Mouse (Mus musculus) cerebellum, adult 11-12 months (tissue): Measurements from ENCODE around the gene Itgal.
A peak's percentile ranks its signal among the peaks of the same experiment; 100 is the strongest.
"Not testable (repeated sequence)": the region's sequence is repeated elsewhere in the genome, so short reads cannot be mapped to it uniquely, and the experiment has no call there.

ENCODE experiments used
- DNase-seq: peaks from one replicate; pipeline ENCODE4 v3.0.0; 2022

The Itgal gene

DNA sequence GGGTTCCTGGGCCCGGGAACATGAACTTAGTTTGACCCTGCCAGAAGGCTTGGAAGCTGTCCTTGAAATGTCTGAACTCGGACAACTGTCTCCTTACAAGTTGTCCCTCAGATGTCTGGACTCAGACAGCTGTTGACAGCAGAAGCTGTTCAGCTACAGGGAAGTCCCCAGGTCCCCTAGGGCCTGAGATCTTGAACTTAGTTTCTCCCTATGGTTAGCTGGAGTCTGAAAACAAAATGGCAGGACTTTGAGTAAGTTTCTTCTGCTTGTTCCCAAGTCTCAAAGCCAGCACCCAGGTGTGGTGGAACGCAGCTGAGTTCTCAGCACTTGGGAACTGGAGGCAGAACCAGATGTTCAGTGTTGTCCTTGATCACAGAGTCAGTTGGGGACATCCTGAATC is 16.0 kb upstream of the Itgal start:
- no peak for DNase-seq

DNA sequence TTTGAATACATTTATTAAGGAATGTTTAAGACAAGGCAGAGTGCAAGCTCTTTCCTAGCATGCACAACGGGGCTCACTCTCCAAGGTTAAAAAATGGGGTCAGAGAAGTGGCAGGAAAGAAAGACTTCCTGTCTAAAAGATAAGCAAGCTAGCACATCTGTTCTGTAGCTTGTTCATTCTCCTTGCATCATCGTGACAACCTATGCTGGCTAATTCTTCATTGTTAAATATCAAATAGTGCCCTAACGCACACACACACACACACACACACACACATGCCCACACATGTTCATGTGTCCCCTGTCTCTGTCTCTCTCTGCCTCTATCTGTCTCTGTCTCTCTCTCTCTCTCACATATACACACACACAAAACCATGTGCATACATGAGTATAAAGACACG is 14.9 kb upstream of the Itgal start:
- no peak for DNase-seq

DNA sequence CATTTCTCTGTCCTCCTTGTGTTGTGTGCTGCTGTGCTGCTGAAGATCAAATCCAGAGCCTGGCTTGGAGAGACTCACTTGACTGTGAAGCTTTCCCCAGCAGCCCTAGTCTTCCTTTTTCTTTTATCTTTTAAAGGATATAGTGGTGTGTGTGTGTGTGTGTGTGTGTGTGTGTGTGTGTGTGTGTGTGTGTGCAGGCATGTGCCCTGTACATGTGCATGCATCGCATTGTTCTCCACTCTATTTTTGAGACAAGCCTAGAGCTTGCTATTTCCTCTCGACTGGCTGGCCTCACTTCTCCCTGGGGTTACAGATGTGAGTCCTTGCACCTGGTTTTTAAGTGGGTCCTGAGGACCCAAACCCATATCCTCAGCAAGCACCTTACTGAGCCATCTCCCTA is 13.9 kb upstream of the Itgal start:
- DNase-seq: no peak

DNA sequence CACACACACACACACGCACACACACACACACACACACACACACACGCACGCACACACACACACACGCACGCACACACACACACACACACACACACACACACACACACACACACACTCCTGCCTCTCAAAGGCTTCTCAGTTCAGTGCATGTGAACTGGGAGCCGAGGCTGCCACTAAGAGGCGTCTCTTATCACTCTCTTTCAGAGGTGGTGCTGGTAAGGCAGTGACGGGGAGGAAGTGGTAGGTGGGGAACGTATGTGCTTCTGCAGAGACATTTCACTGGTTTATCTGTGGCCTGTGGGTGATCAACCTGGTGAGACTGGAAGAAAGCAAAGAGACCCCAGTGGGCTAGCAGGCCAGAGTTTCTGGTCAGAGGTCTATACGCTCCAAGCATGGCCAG is 10.9 kb upstream of the Itgal start:
- DNase-seq: no peak

DNA sequence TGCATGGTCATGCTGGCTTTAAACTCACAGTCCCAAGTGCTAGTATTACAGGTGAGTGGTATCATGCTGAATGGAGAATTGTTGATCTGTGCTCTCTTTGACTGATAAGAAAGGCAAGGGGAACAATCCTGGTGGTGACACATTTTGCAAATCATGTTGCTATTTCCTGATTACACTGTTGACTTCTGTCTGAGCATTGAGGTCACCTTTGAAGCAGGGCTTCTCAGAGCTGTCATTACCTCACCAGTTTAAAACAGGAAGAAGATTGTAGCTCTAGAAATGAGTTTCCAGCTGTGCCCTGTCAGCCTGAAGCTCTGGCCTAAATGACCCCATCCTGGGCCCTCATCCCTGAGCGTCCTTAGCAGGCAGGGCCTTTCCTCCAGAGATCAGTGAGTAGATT is 8.1 kb upstream of the Itgal start:
- DNase-seq: no peak

DNA sequence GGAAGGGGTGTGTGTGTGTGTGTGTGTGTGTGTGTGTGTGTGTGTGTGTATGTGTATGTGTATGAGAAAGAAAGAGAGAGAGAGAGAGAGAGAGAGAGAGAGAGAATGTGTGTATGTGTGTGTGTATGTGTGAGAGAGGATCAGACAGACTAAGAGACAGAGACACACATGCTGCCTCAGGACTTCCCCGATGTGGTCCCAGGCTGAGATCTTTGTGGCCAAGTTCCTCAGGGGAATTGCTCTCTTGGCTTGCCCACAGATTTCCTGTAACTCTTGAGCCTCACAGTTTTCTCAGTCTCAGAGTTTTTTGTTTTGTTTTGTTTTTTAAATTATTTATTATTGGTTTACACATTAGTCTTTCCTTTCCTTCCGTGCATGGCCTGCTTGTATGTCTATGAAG is 6.8 kb upstream of the Itgal start:
- no peak for DNase-seq

DNA sequence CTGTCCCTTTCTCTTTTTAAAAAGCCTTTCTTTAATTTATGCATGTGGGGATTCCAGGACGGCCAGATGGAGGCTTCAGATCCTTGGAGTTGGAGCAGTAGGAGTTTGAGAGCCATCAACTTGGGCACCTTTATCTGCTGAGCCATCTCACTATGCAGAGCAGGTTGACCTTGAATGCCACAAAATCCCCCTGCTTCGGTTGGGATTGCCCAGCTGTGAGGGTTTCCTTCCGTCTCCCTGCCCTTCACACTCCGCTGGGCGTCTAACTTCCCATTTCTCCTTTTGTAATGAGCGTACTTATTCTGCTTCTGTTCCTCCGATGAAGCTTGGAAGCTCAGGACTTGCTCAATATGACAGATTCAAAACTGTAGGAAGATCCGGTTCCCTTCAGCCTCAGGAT is 5.9 kb upstream of the Itgal start:
- no peak for DNase-seq

DNA sequence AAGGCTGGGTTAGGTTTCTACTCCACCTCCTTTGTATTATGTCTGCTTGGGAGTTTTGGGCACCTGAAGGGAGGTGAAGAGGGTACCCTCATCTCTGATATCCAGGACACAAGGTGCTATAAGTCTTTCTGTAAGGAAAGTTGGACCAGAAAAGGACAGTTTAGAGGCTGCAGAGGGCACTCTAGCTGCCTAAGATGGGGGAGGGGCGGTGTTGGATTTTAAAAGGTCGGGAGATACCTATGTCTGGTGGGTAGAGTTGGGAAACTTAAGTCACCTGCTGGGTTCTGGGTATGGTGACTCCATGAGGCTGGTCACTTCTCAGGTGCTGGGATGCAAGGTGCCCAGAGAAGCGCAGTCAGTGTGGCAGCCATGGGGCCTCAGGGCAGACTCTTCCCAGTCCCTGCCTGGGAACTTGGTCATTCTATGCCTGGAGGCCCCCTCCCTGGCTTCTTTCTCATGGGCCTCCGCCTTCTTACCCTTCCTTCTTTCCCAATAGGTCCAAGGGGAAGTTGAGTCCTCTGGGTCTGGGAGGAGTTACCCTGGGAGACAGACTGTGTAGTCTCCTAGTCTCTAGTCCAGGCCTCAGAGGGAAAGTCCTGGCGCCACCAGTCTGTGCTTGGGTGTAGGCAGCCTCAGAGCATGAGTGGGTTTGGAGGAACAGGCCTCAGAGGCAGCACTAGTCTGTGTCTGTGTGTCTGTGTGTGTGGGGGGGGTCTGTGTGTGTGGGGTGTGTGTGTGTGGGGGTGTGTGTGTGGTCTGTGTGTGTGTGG is 911 bp downstream of the Itgal start:
- DNase-seq: no peak

DNA sequence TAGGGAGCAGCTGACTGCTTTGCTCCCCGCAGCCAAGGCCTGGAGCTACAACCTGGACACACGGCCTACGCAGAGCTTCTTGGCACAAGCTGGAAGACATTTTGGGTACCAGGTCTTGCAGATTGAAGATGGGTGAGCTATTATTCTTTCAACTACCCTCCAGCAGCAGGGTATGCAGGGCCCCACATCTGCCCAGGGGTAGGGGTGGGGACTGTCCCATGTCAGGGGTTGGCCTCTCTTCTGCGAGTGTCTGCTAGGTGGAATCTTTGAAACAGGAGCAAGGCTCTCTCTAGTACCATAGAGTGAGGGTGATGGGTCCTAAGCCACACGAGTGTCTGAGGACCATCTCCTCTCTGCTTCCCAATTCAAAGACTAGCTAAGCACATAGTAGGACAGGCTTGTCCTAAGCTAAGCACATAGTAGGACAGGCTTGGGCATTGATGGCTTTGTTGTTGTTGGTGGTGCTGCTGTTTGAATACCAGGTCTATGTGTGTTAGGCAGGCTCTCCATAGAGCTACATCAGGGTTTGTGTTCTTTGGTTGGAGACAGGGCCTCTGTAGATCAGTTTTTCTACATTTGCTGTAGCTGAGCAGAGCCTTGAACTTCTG is 1.6 kb downstream of the Itgal start:
- no peak for DNase-seq

DNA sequence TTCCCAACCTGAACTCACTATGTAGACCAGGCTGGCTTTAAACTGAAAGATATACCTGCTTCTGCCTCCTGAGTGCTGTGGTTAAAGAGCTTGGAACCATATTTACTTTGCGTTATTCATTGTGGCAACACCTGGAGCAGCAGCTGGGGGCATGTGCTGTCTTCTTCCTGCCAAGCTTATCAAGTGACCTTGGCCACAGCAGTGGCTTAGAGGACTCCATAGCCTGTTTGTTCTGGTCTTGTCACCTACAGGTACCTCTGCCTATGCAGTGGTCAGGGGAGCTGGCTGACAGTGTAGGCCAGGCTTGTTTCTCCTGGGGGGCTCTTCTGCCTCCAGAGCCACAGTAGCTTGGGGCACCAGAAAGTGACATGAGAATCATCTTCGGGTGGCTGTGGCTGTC is 12.4 kb downstream of the Itgal start:
- no peak for DNase-seq

DNA sequence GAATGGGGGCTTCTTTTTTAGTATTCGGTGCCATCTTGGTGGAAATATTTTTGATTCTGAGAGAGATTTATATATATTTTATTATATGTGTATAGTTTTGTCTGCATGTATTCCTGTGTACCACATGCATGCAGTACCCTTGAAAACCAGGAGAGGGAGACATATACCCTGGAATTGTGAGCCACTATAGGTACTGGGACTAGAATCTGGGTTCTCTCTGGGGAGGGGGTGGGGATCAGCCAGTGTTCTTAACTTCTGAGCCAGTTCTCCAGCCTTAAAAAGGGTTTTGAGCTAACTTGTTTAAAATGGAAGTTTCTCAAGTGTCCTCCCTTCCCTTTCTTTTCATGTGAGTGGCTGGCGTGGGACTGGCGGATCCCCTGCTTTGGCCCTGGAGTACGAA is 12.8 kb downstream of the Itgal start:
- peak; percentile 29 for DNase-seq

DNA sequence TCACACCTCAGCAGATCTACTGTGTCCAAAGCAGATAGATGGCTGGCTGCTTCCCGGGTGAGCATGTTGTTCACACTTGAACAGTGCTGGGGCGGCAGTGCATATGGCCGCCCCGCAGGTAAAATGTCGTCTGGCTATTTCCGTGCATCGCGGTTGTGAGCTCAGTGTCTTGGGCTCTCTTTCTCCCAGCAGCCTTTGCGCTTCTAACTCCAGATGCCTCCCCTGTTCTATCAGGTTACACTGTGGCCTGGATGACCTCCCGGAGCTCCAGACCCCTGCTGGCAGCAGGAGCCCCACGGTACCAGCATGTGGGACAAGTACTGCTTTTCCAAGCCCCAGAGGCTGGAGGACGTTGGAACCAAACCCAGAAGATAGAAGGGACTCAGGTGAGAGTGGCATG is 13.9 kb downstream of the Itgal start:
- no peak for DNase-seq

DNA sequence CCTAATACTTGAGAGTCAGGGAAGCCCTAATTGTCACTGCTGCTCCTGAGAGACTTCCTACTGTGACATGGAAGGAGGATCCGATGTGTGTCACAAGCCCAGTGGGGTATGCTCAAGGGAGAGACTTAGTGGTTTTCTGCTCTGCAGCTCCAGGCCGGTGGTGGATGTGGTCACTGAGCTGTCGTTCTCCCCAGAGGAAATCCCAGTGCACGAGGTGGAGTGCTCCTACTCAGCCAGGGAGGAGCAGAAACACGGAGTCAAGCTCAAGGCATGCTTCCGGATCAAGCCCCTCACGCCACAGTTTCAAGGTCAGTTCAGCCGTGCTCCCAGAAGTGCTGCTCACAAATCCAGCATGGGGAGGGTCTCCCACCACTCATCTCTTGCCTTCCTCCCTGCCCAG is 17.9 kb downstream of the Itgal start:
- no peak for DNase-seq

DNA sequence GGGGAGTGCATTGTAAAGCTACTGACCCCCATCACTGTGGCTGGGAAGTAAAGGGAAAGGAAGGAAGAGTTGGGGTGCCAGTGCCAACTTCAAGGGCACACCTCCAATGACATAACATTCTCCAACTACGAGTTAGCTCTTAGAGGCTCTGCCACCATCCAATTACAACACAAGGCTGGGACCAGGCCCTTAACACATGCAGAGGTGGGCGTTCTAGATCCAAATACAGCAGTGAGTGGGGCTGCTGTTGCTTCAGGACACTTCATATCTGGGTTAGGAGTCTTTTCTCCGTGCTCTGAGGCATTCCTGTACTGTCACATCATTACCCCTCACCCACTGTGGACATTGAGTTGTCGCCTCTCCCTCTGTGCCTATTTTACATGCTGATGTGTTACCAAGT is 25.0 kb downstream of the Itgal start:
- no peak for DNase-seq

DNA sequence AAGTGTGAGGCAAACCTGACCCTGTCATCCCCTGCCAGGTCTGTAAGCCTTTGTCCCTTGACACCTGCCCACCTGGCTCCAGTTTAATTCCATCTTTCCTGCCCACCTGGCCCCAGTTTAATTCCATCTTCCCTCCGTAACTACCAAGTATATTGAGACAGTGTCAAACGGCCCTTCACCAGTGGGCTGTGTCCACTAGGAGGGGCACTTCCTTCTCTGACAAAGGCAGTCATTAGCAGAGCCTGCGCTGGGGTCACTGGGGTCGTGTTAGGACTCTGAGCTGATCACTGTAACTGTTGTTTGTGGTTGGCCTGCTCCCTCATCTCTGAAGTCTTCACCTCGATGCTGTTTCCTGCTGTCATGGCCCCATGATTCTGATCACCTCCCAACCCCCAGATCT is 26.0 kb downstream of the Itgal start:
- DNase-seq: no peak

DNA sequence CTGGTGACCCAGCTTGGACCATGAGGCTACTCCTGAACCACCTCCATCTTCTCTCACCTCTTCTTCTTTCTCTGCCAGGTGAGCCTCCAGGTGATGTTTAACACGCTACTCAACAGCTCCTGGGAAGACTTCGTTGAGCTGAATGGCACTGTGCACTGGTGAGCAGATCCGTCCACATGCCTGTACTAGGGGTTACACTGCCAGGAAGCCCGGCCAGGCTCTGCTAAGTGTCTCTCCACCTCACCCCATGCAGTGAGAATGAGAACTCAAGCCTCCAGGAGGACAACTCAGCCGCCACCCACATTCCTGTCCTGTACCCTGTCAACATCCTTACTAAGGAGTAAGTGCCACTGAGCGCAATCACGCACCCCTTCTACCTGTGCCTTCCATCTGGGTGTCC is 28.9 kb downstream of the Itgal start:
- DNase-seq: no peak

DNA sequence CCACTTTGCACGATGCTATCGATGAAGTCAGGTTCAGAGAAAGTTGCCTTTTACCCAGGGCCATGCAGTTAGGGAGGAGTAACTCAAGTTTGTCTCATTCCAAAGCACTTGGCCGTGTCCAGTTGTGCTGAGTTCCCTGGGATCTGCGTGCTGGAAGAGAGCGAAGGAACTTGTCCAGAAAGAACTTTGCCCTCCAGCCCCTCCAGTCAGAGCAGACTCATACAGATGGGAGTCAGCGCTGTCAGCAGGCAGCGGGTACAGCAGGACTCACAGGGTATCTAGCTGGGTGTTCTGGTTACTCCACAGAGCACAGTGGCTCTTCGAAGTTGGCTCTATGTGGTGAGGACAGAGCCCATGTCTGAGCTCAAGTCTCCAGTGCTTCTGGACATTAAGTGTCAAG is 29.5 kb downstream of the Itgal start:
- no peak for DNase-seq

DNA sequence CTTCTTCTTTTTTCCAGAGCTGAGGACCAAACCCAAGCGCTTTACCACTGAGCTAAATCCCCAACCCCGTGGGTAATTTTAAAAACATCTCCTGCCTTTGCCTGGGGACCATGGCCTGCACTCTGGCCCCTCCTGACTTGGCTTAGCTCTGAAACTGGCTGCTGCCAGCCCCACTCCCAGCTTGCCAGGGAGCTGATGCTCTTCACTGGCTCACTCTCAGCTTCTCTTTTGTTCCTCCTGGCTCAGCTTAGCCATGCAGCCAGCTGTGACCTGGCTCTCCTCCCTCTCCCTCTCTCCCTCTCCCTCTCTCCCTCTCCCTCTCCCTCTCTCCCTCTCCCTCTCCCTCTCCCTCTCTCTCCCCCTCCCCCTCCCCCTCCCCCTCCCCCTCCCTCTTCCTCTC is 30.6 kb downstream of the Itgal start:
- peak; percentile 36 for DNase-seq

DNA sequence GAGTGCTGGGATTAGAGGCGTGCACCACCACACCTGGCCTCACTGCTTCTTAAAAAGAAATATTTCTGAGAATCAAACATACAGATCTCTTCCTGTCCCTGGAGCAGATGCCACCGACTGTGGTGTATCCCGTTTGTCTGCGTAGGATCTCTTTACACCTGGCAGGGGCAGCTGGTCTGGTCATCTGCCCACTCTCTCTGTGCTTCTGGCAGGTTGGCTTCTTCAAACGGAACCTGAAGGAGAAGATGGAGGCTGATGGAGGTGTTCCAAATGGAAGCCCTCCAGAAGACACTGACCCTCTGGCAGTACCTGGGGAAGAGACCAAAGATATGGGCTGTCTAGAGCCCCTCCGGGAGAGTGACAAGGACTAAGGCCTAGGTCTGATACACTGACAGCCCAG is 37.2 kb downstream of the Itgal start:
- no peak for DNase-seq

DNA sequence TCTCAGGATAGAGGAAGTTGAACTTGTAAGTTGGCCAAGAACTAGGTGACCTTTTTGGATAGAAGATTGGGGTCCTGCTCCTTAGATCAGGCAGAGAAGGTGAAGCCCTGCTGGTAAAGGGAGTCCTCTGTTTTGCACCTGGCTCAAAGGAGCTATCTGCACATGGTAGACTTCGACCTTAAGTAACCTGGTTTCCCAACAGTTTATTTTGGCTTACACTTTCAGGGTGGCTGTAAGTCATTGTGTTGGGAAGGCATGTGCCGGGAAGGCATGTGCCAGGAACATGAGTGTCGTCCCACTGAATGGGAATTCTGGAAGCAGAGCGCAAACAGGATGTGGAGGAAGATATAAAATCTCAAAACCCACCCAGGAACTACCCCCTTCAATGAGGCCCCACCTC is 39.5 kb downstream of the Itgal start:
- DNase-seq: no peak

DNA sequence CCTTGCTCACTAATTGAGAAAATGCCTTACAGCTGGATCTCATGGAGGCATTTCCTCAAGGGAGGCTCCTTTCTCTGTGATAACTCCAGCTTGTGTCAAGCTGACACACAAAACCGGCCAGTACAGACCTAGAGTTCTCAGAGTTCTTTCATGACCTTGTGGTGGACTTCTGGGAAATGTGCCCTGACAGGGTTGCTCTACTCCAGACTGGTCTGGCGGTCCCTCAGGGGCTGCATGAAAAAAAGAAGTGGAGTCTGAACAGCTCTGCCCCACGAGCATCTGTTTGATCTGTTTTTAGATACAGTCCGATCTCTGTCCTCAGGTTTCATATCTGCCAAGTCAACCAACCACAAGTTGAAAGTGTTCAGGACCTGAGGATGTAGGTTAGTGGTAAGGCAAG is 41.6 kb downstream of the Itgal start:
- DNase-seq: no peak

DNA sequence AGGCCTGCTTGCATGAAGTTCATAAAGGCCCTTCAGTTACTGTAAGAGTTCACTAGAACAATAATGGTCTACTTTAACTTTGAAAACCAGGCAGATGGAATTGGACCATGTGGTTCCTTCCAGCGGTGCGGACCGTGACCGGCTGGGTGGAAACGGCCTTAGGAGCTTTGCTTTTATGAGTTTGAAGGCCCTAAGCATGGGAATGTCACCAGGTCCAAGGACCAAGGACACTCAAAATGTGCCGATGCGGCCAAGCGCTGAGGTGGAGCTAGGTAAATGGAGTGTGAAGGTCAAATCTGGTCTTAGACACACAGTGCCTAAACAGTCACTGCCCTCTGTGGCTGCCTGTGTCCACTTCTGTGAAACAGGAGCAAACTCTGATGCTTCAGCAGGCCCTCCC is 45.3 kb downstream of the Itgal start:
- DNase-seq: no peak

DNA sequence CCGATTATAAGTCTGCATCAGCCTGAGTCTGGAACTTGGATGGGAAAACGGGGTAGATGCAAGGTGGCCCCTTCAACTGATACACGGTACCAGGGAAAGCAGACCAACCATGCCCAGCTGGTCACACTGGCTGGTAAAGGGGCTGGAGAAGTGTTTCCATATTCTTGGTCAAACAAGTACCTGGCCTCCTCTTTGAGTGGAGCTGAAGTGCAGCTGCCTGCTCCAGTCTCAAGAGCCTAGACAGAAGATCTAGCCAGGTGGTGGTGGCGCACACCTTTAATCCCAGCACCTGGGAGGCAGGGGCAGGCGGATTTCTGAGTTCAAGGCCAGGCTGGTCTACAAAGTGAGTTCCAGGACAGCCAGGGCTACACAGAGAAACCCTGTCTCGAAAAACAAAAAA is 45.8 kb downstream of the Itgal start:
- not testable (repeated sequence) for DNase-seq

DNA sequence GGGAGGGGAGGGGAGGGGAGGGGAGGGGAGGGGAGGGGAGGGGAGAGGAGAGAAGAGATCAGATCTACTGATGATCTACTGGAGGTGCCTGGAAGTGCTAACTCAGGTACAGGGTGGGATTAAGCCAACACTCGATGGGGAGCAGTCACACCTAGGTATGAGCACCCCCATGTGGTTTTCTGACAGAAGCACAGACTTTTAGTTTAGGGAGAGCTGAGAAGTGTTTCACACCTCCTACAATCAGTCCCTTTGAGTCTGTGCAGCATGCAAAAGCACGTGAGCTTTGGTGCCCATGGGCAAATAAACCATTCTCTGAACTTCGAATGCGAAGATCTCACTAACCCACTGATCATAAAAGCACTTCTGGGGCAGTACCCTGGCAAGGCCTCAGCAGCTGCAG is 46.3 kb downstream of the Itgal start:
- no peak for DNase-seq

DNA sequence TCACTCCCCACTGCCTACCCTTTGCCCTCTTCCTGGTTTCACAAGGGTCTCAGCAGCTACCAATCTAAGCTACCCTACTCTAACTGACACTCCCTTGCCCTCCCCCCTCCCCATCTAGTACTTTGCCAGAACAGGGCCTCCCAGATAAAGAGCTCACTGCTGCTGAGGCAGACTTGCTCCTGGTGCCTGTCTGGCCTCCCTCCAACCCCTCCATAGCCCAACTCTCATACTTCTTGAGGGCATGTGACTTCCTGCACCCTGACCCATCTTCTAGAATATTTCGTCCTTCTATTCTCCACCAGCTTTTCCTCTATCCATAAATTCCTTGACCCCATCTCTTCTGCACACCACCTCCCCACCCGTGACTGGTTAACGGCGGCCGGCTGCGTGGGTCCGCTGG is 46.8 kb downstream of the Itgal start:
- DNase-seq: peak; percentile 34
